Mouse (Mus musculus): Measurements from ENCODE around the gene Mrap2. TPM values are rescaled to one million over a fixed set of nuclear protein-coding genes. Genes with fewer than 3 reads are reported as not detected.
A peak's percentile ranks its signal among the peaks of the same experiment; 100 is the strongest.
"Not testable (repeated sequence)": the region's sequence is repeated elsewhere in the genome, so short reads cannot be mapped to it uniquely, and the experiment has no call there.

Mrap2 gene
- total RNA-seq (2021) = 1 to 10 TPM; 3.4 to 3.6 TPM

DNA sequence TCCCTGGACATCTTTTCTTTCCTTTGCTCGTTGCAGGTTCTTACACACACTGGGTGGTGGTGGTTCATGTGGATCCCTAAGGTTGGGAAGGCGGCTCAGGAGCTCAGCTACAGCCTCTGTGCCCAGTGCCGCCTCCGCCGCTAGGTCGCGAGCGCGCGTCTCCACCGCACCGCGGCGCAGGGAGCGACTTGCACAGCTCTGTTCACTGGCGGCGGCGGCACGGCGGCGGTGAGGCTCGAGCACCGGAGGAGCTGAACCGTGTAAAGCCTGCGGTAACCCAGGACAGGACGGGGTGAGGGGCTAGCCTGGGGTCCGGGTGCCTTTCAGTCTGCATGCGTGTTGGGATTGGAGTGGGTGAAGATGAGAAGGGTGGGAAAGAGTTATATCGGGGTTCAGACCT, at the start of gene Mrap2:
TSS of gene Mrap2 (plus strand) at position 201 of the 400 bp plus-strand sequence.
- DNase-seq (ENCODE audit: low spot score) = no peak
- intact Hi-C loops (cut with DNase I) = no loop called here

DNA sequence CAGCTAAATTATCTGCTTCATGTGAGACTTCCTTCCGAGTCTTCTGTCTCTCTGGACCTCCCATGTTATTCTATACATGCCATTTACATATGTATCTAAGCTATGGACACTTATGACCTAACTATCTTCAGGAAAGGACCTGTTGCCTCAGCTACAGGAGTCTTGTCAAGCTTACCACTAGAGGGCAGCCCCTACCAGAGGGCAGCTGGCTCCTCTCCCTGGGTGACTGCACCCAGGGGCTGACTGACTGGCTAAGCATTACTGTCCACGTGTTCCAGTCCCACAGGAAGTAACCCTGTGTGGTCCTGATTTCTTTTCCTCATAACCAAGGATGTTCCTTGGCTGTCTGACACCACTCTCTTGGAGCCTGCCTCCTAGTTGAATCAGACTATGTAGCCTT, 46.1 kb upstream of the Mrap2 start:
- intact Hi-C loops (cut with DNase I) = loop anchor here (5.0 kb wide), 1 partner anchor 149 kb away; no protein-coding TSS in a partner anchor
- no peak for DNase-seq (ENCODE audit: low spot score)

DNA sequence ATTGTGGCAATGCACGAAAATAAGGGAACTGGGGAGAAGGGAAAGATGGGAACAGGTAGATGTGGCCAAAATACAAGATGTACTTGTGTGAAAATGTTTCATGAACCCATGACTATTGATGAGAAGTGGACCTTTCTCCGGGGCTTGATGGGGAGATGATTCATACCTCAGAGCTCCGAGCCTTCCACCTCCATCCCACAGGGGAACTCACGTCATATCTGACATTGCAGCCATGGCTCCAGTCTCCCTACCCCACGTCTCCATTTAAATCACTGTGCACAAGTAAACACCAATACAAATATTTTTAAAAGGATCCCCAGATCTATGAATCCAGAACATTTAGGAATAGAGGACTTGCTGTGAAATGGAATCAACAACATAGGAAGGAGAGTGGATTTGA, 29.1 kb upstream of the Mrap2 start:
- no peak for DNase-seq (ENCODE audit: low spot score)
- intact Hi-C loops (cut with DNase I) = no loop called here

DNA sequence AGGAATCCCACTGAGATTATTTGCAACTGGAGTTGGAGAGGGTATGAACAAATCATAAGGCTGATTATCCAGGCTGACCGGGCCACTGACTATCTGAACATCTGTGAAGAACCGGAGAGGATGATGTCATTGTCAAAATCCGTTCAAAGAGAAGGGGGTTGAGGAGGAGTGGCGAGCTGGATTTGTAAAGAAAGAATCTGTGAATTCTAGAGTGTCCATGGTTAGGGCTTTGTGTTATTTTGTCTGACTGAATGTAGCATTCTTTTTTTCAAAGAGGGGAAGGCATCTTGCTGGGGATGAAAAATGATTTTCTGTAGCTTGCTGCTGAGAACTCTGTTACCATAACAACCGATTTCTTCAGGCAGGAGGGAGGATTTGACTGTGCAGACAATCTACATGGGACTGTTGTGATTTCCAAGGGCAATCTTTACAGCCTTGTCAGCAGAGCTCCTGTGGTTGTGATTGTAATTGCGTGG, 28.6 kb upstream of the Mrap2 start:
- intact Hi-C loops (cut with DNase I) = no loop called here
- DNase-seq (ENCODE audit: low spot score) = no peak

DNA sequence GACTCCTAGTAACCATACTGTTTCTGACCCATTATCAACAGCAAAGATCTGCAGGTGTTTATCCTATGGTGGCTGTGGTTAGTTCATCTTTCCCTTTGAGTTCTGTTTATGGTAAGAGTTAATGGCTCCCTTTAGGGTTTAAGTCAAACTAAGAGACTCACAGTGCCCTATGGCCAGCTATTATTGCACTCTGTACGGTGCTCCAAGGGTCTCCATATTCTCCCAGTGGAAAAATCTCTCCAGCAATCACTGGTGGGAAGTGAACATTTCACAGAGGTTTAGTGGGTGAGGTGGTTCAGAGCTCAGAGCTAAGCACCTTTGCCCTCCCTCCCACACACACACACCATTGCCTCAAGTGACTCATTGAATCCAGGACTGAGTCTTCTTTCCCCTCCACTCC, 28.1 kb upstream of the Mrap2 start:
- no peak for DNase-seq (ENCODE audit: low spot score)
- intact Hi-C loops (cut with DNase I) = no loop called here

DNA sequence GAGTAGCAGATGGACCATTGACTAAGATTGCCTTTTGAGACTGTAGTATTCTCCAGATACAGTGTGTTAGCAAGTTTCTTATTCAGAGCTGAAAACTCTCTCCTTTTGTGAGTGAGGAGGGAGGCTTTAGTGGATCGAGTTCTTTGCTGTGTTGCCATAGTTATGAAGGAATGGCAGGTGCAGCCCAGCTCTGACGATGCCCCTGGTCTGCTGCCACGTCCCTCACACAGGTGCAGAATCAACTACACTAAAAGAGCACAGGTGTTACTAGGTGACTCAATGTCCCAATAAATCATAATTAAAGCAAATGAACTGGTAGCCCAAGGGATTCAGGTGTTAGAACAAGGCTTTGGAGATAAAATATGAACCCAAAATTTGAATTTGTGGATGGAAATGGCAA, 25.1 kb upstream of the Mrap2 start:
- DNase-seq (ENCODE audit: low spot score) = no peak
- intact Hi-C loops (cut with DNase I) = no loop called here

DNA sequence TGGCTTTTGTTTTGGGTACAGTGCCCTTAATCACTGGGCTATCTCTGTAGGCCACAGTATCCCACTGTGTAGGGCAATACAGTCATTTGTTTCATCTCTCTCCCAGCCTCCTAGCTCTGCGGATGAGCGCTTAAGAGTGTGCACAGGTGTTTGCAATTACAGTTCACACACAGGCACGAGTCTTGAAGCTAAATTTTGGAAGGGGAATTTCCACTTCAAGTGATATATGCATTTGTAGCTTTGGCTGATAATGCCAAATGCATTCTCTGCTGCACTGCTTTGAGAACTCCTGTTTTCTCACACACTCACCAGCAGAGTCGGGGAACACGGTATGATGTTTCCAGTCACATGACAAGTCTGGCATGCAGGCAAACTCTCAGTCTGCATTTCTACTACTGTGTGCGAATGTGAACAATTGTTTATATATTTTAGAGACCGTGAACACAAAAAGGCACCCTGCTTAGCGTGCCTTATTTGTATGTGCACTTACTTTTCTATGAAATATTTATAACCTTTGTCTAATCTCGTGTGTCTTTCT, 22.1 kb upstream of the Mrap2 start:
- intact Hi-C loops (cut with DNase I) = no loop called here
- no peak for DNase-seq (ENCODE audit: low spot score)

DNA sequence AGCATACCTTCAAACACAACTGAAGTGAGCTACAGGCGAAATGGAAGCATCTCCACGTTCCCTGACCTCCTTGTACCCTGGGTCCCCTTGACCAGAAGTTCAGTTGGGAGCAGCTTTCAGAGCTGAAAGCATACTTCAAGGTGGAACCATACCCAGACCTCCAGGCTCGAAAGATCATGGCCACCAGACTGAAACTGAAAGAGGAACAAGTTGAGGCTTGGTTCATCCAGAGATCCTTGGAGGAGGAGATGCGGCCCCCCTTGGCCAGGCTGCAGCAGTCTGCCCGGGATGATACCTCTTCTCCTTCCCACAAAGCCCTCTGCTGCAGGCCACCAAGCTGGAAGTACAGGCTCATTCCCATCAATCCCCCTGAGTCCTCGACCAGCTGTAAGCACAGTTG, 17.1 kb upstream of the Mrap2 start:
- intact Hi-C loops (cut with DNase I); DNase-seq (ENCODE audit: low spot score): not testable (repeated sequence)

DNA sequence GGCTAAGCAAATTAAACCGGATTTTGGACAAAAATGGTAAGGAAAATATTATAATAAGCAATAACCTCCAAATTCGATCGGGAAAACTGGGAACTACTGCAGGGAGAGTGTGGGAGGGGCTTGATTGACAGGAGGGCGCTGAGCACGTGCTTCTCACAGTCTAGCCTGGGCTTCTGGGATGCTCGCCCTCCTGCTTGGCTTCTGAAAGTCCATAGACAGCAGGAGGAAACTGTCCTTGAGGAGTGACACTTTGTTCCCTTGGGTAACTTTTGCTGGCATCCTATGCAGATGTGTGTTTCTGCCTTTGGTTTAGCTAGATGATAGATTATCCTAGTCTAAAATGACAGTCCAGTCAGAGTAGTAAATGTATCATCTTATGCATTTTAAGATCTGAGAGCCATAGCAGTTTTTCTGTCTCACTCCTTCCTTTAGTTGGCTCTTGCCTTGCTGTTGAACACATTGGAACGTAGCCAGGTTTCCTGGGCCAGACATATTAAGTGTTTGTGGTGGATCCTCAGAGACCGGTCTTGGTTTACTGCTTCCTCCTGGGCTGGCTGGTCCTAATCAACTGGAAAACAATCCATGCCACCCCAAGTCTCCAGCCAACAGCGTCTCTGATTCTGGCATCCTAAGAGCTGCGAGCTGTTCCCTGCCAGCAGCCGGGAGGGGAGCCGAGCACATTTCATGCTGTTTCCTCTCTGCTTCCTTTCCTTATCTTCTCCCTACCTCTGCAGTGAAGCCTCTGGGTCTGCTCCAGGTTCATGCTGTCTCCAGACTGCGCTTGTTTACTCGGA, 8.1 kb upstream of the Mrap2 start:
- peak; percentile 2 for DNase-seq (ENCODE audit: low spot score)
- intact Hi-C loops (cut with DNase I) = no loop called here

DNA sequence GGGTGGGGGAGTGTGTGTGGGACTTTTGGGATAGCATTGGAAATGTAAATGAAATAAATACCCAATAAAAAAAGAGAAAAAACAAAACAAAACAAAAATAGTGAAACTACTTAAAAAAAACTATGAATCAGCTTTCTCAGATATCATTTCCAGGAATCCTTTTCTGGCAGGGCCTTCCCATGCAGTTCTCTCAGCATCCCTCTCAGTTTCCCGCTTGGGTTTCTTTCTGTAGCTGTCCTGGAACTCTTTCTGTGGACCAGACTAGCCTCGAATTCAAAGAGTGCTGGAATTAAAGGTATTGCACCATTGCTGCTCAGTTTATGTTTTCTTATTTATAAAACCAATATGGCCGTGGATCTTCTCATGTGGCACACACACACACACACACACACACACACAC, 1.0 kb upstream of the Mrap2 start:
- no peak for DNase-seq (ENCODE audit: low spot score)
- intact Hi-C loops (cut with DNase I) = no loop called here

DNA sequence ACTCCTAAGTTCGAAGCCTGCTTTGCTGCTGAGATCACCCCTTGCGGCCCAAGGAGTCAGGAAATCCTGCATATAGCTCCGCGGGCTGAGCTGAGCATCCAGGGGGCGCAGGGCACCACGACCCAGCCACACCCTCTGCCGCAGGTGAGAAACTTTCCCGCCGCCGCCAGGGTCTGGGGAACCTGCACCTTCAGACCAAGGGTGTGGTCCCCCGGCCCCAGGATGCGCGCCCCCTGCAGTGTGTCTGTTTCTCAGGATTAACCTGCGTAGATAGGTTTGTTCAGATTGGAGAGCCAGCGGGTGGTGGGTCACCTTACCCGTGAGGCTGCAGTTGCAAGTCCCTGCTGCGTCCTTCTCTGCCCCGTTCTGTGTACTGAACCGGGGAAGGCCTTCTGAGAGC, 426 bp downstream of the Mrap2 start:
- intact Hi-C loops (cut with DNase I) = no loop called here
- DNase-seq (ENCODE audit: low spot score) = no peak

DNA sequence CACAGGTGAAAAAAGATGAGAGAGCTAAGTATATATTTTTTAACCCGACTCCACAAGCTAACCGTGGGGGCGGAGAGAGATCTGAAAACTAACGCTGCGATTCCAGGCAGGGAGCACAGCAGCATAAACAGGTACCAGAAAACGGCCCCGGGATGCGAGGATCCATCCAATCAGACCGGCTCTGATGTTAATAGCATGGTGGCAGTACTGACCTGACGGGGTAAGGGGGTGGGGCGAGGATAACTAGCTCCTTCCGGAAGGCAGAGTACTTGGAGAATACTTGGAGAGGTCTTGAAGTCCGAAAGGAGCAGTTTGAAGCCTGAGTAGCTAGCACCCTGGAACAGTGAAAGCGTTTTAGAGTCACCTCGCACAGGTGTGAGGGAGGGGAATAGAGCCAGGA, 1.1 kb downstream of the Mrap2 start:
- intact Hi-C loops (cut with DNase I) = no loop called here
- DNase-seq (ENCODE audit: low spot score) = no peak

DNA sequence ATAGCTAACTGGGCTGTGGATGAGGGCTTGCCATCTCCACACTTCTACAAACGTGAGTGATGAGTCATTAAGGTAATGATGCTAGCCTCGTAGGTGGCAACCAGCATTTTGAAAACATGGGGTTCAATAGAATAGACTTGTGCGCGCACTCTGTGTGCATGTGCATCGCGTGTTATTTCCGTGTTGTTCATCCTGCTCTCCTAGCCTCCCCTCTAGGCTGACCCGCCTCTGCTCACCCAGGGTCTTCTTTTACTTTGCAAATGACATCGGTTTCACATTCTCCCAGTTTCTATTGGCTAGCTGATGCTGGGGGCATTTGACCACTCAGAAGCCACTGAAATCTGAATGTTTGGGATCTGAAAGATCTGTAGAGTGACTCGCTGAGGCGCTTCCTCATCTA, 1.6 kb downstream of the Mrap2 start:
- intact Hi-C loops (cut with DNase I) = no loop called here
- no peak for DNase-seq (ENCODE audit: low spot score)

DNA sequence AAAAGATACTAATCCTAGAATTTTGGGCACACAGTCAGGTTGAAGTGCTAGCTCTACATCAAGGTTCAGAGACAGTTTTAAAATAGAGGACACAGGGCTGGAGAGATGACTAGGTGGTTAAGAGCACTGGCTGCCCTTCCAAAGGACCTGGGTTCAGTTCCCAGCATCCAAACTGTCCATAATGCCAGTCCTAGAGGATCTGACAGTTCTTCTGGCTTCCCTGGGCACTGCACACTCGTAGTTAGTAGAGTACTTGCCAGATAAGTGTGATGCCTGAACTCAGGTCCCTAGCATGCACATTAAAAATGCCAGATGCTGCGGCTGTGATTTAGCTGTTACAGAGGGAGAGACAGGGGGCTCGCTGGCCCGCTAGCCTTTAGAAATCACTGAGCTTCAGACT, 2.3 kb downstream of the Mrap2 start:
- intact Hi-C loops (cut with DNase I) = no loop called here
- DNase-seq (ENCODE audit: low spot score) = no peak

DNA sequence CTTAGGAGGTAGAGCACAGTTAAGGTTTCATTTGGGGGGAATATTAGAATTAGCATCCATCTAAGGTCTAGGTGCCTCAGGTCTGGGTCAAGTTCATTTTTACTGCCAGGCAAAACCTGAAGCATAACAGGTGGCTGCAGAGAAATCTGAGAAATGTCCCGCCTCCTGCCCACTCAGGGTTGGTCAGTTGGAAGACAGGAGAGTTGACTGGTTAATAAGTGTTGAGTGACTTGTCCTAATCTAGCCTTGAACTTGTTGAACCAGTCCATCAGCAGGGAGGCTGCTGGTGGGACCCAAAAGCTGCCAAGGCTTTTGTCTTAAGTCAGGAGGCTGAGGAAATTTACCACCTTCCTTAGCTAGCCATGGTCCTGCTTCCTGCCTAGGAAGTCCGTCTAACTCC, 3.8 kb downstream of the Mrap2 start:
- intact Hi-C loops (cut with DNase I) = no loop called here

DNA sequence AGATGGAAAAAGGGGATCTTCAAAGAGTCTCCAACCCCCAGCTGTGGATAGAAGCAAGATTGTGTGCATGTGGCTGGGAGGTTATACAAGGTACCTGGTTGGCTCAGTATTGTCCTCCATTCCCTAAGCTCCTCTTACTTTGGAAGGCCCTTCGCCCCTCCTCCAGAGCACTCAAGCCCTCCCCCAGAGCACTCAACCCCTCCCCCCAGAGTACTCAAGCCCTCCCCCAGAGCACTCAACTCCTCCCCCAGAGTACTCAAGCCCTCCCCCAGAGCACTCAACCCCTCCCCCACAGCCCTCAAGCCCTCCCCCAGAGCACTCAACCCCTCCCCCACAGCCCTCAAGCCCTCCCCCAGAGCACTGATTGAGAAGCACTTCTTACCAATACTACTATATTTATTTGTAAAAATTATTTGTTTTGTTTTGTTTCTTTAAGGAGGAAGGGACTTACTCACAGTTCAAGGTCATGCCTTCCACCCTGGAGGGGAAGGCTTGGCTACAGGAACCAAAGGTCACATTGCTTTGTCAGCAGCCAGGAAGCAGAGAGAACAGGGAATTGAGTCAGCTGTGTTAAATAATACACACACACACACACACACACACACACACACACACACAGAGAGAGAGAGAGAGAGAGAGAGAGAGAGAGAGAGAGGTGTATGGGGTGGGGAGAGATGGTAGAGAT, 8.7 kb downstream of the Mrap2 start:
- intact Hi-C loops (cut with DNase I) = no loop called here
- no peak for DNase-seq (ENCODE audit: low spot score)

More for the DNA sequence above, 3.8 kb downstream of the Mrap2 start:
- DNase-seq (ENCODE audit: low spot score) = no peak

DNA sequence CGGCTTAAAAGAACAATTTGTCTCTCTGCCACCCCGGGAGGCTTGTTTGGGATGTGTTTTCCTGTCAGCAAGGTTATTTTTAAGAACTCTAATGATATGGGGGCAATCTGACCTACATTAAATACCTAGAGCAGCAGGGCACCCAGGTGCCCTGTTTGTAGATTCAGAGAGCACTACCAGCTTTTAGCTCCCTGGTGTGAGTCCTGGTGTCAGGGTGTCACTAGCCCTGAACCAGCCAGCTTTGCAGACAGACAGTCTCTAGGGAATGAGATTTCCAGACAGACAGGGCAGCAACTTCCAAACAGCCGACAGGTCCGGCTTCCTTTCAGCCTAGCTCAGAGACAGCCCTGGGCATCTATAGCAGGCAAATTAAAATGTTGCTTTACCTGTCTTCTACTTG, 18.5 kb downstream of the Mrap2 start:
- intact Hi-C loops (cut with DNase I) = no loop called here
- DNase-seq (ENCODE audit: low spot score) = no peak

DNA sequence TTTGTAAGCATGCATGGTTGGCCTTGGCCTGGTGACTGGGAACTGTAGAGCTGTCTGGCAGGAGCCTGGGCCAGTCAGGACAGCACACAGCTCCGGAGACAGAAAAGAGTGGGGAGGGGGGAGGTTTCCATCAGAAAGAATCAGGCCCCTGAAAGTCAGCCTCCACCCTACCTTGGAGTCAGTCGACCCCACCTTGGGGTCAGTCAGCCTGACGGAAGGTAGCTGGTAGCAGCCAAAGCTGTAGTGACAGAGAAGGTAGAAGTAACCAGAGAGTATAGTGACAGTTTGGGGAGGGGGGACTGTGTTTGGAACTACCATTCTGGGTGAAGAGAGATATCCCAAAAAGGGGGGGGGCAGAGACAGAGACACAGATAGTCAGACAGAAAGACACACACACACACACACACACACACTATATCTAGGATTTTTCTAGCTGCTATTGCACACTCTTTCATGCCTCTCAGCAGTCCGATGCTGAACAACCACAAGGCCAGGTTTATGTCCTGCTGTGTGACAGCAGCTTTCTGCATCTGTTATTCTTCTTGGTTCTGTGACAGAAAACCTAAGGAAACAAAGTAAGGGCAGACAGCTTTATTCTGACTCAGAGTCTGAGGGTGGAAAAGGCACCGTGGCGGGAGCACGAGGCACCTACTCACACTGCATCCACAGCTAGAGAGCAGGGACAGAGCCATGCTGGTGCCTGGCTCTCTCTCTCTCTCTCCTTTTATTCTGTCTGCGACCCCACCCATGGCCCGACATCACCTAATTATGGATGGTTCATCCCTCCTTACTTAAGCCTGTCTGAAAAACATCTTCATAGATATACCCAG, 23.1 kb downstream of the Mrap2 start:
- intact Hi-C loops (cut with DNase I) = no loop called here
- DNase-seq (ENCODE audit: low spot score) = no peak

DNA sequence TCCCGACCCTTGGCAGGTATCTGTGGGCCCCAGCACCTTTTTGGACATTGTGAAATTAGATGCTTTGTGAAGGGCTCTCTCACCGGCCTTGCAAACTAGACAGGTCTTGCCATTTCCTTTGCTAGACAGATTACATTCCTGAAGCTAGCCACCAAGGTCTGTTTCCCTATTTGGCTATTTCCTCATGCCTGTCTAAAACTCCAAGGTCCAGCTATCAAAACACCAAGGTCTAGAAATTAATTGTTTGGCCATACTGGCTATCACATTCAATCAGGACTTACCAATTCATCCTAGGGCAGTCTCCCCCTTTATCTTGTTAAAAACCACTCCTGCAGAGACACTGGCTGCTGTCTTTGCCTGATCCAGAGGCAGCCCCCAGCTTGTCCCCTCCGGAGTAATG, 23.9 kb downstream of the Mrap2 start:
- DNase-seq (ENCODE audit: low spot score) = no peak
- intact Hi-C loops (cut with DNase I) = no loop called here

DNA sequence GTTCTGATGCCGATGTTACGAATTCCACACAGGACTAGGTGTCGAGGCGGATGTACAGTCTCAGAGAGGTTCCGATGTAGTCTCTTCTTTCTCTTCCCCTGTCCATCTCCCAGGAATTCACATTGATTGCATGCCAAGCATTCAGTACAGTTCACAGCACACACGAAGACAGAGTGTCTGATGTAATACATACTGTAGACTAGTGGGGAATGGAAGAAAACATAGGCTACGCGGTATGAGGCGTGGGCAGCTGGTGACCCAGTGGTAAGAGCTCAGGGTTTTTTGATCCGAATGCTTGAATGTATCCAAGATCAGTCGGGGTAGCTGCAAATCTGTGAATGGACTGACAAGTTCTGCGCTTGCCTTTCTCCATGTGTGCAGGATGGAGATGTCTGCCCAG, 25.0 kb downstream of the Mrap2 start:
- intact Hi-C loops (cut with DNase I) = no loop called here
- DNase-seq (ENCODE audit: low spot score) = no peak

All from heart, postnatal 25 days (tissue).